Mouse (Mus musculus): Measurements from ENCODE around the gene Oxct2b. TPM values are rescaled to one million over a fixed set of nuclear protein-coding genes. Genes with fewer than 3 reads are reported as not detected.

Gene Oxct2b
- total and polyA plus RNA-seq, 3 experiments: 0.02 TPM; not detected in 2

DNA sequence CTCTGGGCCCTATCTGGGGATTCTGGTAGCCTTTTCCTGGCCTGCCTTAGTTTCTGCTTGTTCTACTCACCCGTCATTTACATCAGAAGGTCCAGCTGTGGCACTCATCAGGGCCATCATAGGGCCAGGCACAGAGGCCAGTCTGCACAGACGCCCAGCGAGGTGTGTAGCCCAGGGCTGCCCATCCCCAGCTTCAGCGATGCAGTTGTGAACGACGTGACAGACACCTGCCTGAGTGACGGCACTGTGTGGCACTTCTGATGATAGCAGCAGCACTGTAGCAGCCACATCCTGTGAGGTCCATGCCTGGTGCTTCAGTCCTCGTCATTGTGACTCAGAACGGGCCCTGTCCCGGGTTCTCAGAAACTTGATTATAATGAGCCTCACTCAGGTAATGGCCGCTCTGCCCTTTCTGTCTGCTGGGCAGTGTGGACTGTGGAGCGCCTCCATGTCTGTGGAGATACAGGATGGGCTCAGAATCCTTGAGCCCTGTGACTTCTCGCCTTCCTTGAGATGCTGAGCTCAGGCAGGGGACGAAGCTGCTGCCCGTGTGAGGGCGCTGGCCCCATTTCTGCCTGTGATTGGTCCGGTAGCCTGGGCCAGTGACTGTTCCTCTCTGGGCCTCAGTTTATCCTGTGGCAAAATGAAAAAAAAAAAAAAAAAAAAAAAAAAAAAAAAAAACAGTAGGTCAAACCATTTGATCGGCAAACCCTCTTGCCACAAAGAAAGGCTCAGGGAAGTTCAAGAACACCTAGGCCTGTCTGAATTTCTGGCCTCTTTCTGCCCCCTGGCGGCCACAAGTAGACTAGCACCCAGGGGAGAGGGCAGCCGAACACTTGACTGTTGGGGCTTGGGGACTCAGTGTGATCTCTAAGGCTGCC is 33.5 kb upstream of the Oxct2b start:
- Histone ChIP-seq H3K9me3 (replicated peaks) (no peaks in the 10 kb centered on the region), H3K27me3 (ENCODE audit: insufficient read depth, low read length) (peaks cover 36% of the 10 kb centered on the region), H3K36me3 (replicated peaks) (no peaks in the 10 kb centered on the region), H3K4me3 (ENCODE audit: low read depth, low read length) (no peak overlapping the region), H3K4me1 (ENCODE audit: insufficient read depth, low read depth, low read length) (peaks cover 8% of the 10 kb centered on the region; the same call in 1 of the 2 replicates)
- TF ChIP-seq TAL1 (conservative IDR thresholded peaks at IDR 0.05; ENCODE audit: low read depth, low read length): no peak
- peak; percentile 78 for TF ChIP-seq CTCF (IDR thresholded peaks at IDR 0.05; ENCODE audit: low read depth, low read length)
- TF ChIP-seq GATA1 (IDR thresholded peaks at IDR 0.05; ENCODE audit: borderline replicate concordance, low read length): no peak
- TF ChIP-seq GATA2 (IDR thresholded peaks at IDR 0.05; ENCODE audit: borderline replicate concordance, low read depth, low read length): no peak
- ATAC-seq (ENCODE audit: extremely low read depth, insufficient number of reproducible peaks, low FRiP score, poor library complexity, severe bottlenecking): peak; percentile 63; the same call in 1 of the 2 replicates
- peak; percentile 37 for DNase-seq (ENCODE audit: low spot score)

DNA sequence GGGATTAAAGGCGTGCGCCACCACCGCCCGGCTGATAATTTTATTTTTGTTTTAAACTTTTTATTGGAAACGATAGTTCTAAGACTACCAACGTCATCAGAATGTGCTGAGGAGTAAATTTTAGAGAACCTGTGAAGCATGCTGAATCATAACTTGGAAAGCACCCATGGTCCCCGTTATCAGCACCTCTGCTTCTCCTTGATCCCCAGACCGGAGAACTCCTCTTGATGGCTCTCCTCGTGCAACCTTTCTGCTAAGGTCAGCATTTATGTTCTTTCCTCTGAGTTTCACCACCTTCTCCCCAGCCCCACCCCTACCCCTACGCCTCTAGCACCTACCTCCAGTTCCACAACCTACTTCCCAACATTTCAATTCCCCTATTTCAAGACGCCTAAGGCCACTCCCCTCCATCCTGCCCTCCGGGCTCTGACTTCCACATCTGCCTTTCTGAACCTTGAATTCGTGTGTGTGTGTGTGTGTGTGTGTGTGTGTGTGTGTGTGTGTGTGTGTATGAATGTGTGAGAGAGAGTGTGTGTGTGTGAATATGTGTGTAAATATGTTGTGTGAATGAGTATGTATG is 32.7 kb upstream of the Oxct2b start:
- Histone ChIP-seq H3K27me3 (ENCODE audit: insufficient read depth, low read length) (peaks cover 32% of the 10 kb centered on the region), H3K4me3 (ENCODE audit: low read depth, low read length) (no peak overlapping the region), H3K4me1 (ENCODE audit: insufficient read depth, low read depth, low read length) (0 out of 2 replicates have a peak, but pooled peaks cover 5% of the 10 kb centered on the region), H3K36me3 (replicated peaks) (no peaks in the 10 kb centered on the region), H3K9me3 (replicated peaks) (no peaks in the 10 kb centered on the region)
- DNase-seq (ENCODE audit: low spot score) (no peak), ATAC-seq (ENCODE audit: extremely low read depth, insufficient number of reproducible peaks, low FRiP score, poor library complexity, severe bottlenecking) (no peak)
- TF ChIP-seq GATA1 (IDR thresholded peaks at IDR 0.05; ENCODE audit: borderline replicate concordance, low read length): no peak
- TF ChIP-seq POLR2AphosphoS5 (IDR thresholded peaks at IDR 0.05; ENCODE audit: insufficient replicate concordance, low read depth, low read length): no peak
- no peak for TF ChIP-seq TAL1 (conservative IDR thresholded peaks at IDR 0.05; ENCODE audit: low read depth, low read length)
- no peak for TF ChIP-seq CTCF (IDR thresholded peaks at IDR 0.05; ENCODE audit: low read depth, low read length)
- TF ChIP-seq GATA2 (IDR thresholded peaks at IDR 0.05; ENCODE audit: borderline replicate concordance, low read depth, low read length): no peak

DNA sequence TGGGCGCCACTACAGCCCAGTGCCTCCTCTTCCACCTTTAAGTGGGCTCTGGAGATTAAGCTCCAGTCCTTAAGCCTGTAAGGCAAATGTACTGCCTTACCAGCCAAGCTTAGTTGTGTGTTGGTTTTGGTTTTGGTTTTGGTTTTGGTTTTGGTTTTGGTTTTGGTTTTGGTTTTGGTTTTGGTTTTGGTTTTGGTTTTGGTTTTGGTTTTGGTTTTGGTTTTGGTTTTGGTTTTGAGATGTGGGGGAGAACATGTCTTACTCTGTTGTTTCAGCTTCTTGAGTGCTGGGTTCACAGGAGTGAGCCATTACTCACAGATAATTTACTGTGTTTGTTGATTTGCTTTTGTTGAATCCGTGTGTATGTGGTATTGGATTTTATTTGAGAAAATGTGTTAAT is 30.8 kb upstream of the Oxct2b start:
- Histone ChIP-seq H3K9me3 (replicated peaks) (no peaks in the 10 kb centered on the region), H3K36me3 (replicated peaks) (no peaks in the 10 kb centered on the region), H3K4me3 (ENCODE audit: low read depth, low read length) (no peak overlapping the region), H3K4me1 (ENCODE audit: insufficient read depth, low read depth, low read length) (0 out of 2 replicates have a peak, but pooled peaks cover 2% of the 10 kb centered on the region), H3K27me3 (ENCODE audit: insufficient read depth, low read length) (peaks cover 21% of the 10 kb centered on the region)
- ATAC-seq (ENCODE audit: extremely low read depth, insufficient number of reproducible peaks, low FRiP score, poor library complexity, severe bottlenecking): no peak
- DNase-seq (ENCODE audit: low spot score): no peak
- no peak for TF ChIP-seq CTCF (IDR thresholded peaks at IDR 0.05; ENCODE audit: low read depth, low read length)
- TF ChIP-seq GATA2 (IDR thresholded peaks at IDR 0.05; ENCODE audit: borderline replicate concordance, low read depth, low read length): no peak
- TF ChIP-seq POLR2AphosphoS5 (IDR thresholded peaks at IDR 0.05; ENCODE audit: insufficient replicate concordance, low read depth, low read length): no peak
- TF ChIP-seq GATA1 (IDR thresholded peaks at IDR 0.05; ENCODE audit: borderline replicate concordance, low read length): no peak
- TF ChIP-seq TAL1 (conservative IDR thresholded peaks at IDR 0.05; ENCODE audit: low read depth, low read length): no peak

DNA sequence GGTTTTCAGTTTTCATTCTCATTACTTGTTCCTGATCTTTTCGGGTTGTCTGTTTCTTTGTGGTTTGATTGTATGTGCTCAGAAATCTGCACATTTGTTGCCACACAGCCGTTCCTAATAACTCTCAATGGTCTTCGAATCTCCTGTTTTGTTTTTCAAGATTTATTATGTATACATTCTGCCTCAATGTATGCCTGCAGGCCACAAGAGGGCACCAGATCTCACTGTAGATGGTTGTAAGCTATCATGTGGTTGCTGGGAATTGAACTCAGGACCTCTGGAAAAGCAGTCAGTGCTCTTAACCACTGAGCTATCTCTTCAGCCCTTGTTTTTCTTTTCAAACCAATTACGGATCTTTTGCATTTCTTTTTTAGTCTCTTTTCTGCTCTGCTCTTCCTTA is 29.7 kb upstream of the Oxct2b start:
- DNase-seq (ENCODE audit: low spot score) (no peak), ATAC-seq (ENCODE audit: extremely low read depth, insufficient number of reproducible peaks, low FRiP score, poor library complexity, severe bottlenecking) (no peak)
- H3K4me3 ChIP-seq (ENCODE audit: low read depth, low read length): no peak overlapping the region
- no peaks in the 10 kb centered on the region for H3K9me3 ChIP-seq (replicated peaks)
- no peaks in the 10 kb centered on the region for H3K36me3 ChIP-seq (replicated peaks)
- peaks cover 14% of the 10 kb centered on the region for H3K27me3 ChIP-seq (ENCODE audit: insufficient read depth, low read length)
- TF ChIP-seq CTCF (IDR thresholded peaks at IDR 0.05; ENCODE audit: low read depth, low read length) (no peak), GATA2 (IDR thresholded peaks at IDR 0.05; ENCODE audit: borderline replicate concordance, low read depth, low read length) (no peak), TAL1 (conservative IDR thresholded peaks at IDR 0.05; ENCODE audit: low read depth, low read length) (no peak), POLR2AphosphoS5 (IDR thresholded peaks at IDR 0.05; ENCODE audit: insufficient replicate concordance, low read depth, low read length) (no peak), GATA1 (IDR thresholded peaks at IDR 0.05; ENCODE audit: borderline replicate concordance, low read length) (no peak)
- 0 out of 2 replicates have a peak, but pooled peaks cover 2% of the 10 kb centered on the region for H3K4me1 ChIP-seq (ENCODE audit: insufficient read depth, low read depth, low read length)

DNA sequence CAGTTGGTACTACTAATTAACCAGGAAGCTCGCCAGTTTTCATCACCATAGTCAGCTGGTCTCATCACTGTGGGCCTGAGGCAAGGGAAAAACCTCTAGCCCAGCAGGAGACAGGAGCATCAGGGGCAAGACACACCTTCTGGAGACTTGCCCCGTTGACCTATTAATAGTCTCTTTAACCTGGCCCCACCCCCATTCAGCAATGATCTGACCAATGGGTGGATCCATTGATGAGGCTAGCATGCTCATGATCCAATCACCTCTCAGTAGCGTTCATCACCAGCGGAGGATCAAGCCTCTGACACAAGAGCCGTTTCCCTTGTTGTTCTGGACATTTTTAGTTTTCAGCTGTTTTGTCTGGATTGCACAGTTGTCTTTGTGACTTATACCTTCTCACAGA is 23.4 kb upstream of the Oxct2b start:
- Histone ChIP-seq H3K4me1 (ENCODE audit: insufficient read depth, low read depth, low read length) (no peaks in the 10 kb centered on the region), H3K4me3 (ENCODE audit: low read depth, low read length) (no peak overlapping the region), H3K36me3 (replicated peaks) (no peaks in the 10 kb centered on the region), H3K27me3 (ENCODE audit: insufficient read depth, low read length) (peaks cover 6% of the 10 kb centered on the region; the same call in 1 of the 2 replicates), H3K9me3 (replicated peaks) (no peaks in the 10 kb centered on the region)
- no peak for TF ChIP-seq CTCF (IDR thresholded peaks at IDR 0.05; ENCODE audit: low read depth, low read length)
- no peak for TF ChIP-seq POLR2AphosphoS5 (IDR thresholded peaks at IDR 0.05; ENCODE audit: insufficient replicate concordance, low read depth, low read length)
- TF ChIP-seq GATA2 (IDR thresholded peaks at IDR 0.05; ENCODE audit: borderline replicate concordance, low read depth, low read length): no peak
- no peak for TF ChIP-seq GATA1 (IDR thresholded peaks at IDR 0.05; ENCODE audit: borderline replicate concordance, low read length)
- TF ChIP-seq TAL1 (conservative IDR thresholded peaks at IDR 0.05; ENCODE audit: low read depth, low read length): no peak
- ATAC-seq (ENCODE audit: extremely low read depth, insufficient number of reproducible peaks, low FRiP score, poor library complexity, severe bottlenecking) (no peak), DNase-seq (ENCODE audit: low spot score) (no peak)
